Mouse (Mus musculus) heart, postnatal 10 days (tissue): Measurements from ENCODE around the gene Ciapin1. TPM values are rescaled to one million over a fixed set of nuclear protein-coding genes. Genes with fewer than 3 reads are reported as not detected.

Source experiments
- DNase-seq, 2 experiments: peaks; one replicate each; pipeline ENCODE4 v3.0.0; 2021
- intact Hi-C: fragments of 180-260 bp; cut with DNase I; formaldehyde crosslinking; loops from one replicate; pipeline ENCODE4 v1.15.1; 2025
- total RNA-seq, 2 experiments: library from RNA; stranded (reverse); gene quantifications; 2 replicates each; pipeline ENCODE4 v1.2.3; 2021

Ciapin1 gene
- total RNA-seq, 2 experiments from 2014 or later, result 74.8 to 87.7 TPM

- intact Hi-C loops, result no loop called here
- DNase-seq, result no peak
Measured at GRCm38 (mm10) chr8:94783890-94784289, 54.3 kb downstream of the Ciapin1 start.

GRCm38 (mm10) chr8:94781838-94782235, 56.3 kb downstream of the Ciapin1 start:
- intact Hi-C loops, result no loop called here
- DNase-seq, result peak; percentile 43 to 47

GRCm38 (mm10) chr8:94781155-94781837, 56.9 kb downstream of the Ciapin1 start:
- no peak for DNase-seq
- intact Hi-C loops, result no loop called here

GRCm38 (mm10) chr8:94780491-94781154, 57.5 kb downstream of the Ciapin1 start:
- no peak for DNase-seq
- intact Hi-C loops, result no loop called here

GRCm38 (mm10) chr8:94779534-94780294, 58.4 kb downstream of the Ciapin1 start:
- DNase-seq, result no peak
- intact Hi-C loops, result no loop called here

GRCm38 (mm10) chr8:94778895-94779533, 59.1 kb downstream of the Ciapin1 start:
- no peak for DNase-seq
- intact Hi-C loops, result no loop called here

- intact Hi-C loops, result no loop called here
- DNase-seq, result peak; percentile 57
Measured at GRCm38 (mm10) chr8:94778473-94778872, 59.7 kb downstream of the Ciapin1 start.

- intact Hi-C loops, result no loop called here
- peak in 1 of 2 experiments; percentile 23 for DNase-seq
Measured at GRCm38 (mm10) chr8:94778036-94778435, 60.1 kb downstream of the Ciapin1 start.

GRCm38 (mm10) chr8:94776346-94776745, 61.8 kb downstream of the Ciapin1 start:
- intact Hi-C loops, result no loop called here
- no peak for DNase-seq

- DNase-seq, result no peak
- intact Hi-C loops, result loop anchor here (5.0 kb wide), 1 partner anchor 62 kb away; no protein-coding TSS in a partner anchor
Measured at GRCm38 (mm10) chr8:94774601-94775000, 63.6 kb downstream of the Ciapin1 start.

- no peak for DNase-seq
- intact Hi-C loops, result loop anchor here (5.0 kb wide), 1 partner anchor 61 kb away; no protein-coding TSS in a partner anchor
Measured at GRCm38 (mm10) chr8:94773700-94774171, 64.4 kb downstream of the Ciapin1 start.

- intact Hi-C loops, result loop anchor here (5.0 kb wide), 1 partner anchor 61 kb away; no protein-coding TSS in a partner anchor
- DNase-seq, result no peak
Measured at GRCm38 (mm10) chr8:94773048-94773447, 65.1 kb downstream of the Ciapin1 start.

GRCm38 (mm10) chr8:94771941-94772670, 66.1 kb downstream of the Ciapin1 start, which contains the start of gene Cx3cl1:
TSS of gene Cx3cl1 (plus strand) at chr8:94772009.
- intact Hi-C loops, result loop anchor here (5.0 kb wide), 1 partner anchor 60 kb away; no protein-coding TSS in a partner anchor
- peak; percentile 73 to 75 for DNase-seq

- intact Hi-C loops, result loop anchor here (5.0 kb wide), 1 partner anchor 59 kb away; no protein-coding TSS in a partner anchor
- peak in 1 of 2 experiments; percentile 20 for DNase-seq
Measured at GRCm38 (mm10) chr8:94770945-94771344, 67.2 kb downstream of the Ciapin1 start.

Other genes starting within 250 kb of the Ciapin1 start
- 10 to 100 TPM; 14.5 to 16.1 TPM for gene Rspry1, start 236.4 kb downstream of the Ciapin1 start, total RNA-seq
- 10 to 100 TPM; 20.9 to 27.0 TPM for gene Fam192a, start 236.4 kb downstream of the Ciapin1 start, total RNA-seq
- gene Arl2bp, start 171.8 kb downstream of the Ciapin1 start, total RNA-seq, result 100 to 1,000 TPM; 107 to 110 TPM
- gene Pllp, start 142.1 kb downstream of the Ciapin1 start, total RNA-seq, result 1 to 10 TPM in 1 of 2 experiments, under 1 TPM in 1; 0.72 to 1.1 TPM
- not detected for gene Ccl22, start 92.8 kb downstream of the Ciapin1 start, total RNA-seq
- 1 to 10 TPM; 3.4 to 3.9 TPM for gene Cx3cl1, start 66.3 kb downstream of the Ciapin1 start, total RNA-seq
- not detected for gene Ccl17, start 27.9 kb downstream of the Ciapin1 start, total RNA-seq
- gene Coq9, start within 50 bp of the Ciapin1 start, total RNA-seq, result 100 to 1,000 TPM; 332 to 338 TPM
- gene Polr2c, start 19.1 kb upstream of the Ciapin1 start, total RNA-seq, result 10 to 100 TPM; 61.5 to 63.6 TPM
- 10 to 100 TPM; 34.2 to 44.2 TPM for gene Dok4, start 38.0 kb upstream of the Ciapin1 start, total RNA-seq
- 10 to 100 TPM; 15.3 to 16.0 TPM for gene Ccdc102a, start 79.7 kb upstream of the Ciapin1 start, total RNA-seq
- under 1 TPM; 0.31 to 0.42 TPM for gene Adgrg5, start 85.3 kb upstream of the Ciapin1 start, total RNA-seq
- 10 to 100 TPM; 36.6 to 61.8 TPM for gene Adgrg1, start 136.4 kb upstream of the Ciapin1 start, total RNA-seq
- gene Adgrg3, start 179.3 kb upstream of the Ciapin1 start, total RNA-seq, result 1 to 10 TPM; 2.0 to 3.4 TPM
- gene Drc7, start 216.7 kb upstream of the Ciapin1 start, total RNA-seq, result not detected
- gene Katnb1, start 242.8 kb upstream of the Ciapin1 start, total RNA-seq, result 1 to 10 TPM; 9.3 TPM